Mouse (Mus musculus) brain, embryonic 14.5 days (tissue): ENCODE measurements around the gene Gm379.

ENCODE experiments used
- CTCF ChIP-seq: fragments of 200-500 bp; IDR thresholded peaks from 2 replicates; pipeline ENCODE4 v1.5.1; 2012; ENCODE audit warnings: inconsistent platforms, mild to moderate bottlenecking, moderate library complexity, borderline replicate concordance; ENCODE audit not compliant: insufficient read depth, insufficient read length; ENCODE audit errors: extremely low read depth
- POLR2A ChIP-seq: fragments of 200-500 bp; IDR thresholded peaks from 2 replicates; pipeline ENCODE4 v1.6.1; 2012; ENCODE audit warnings: mild to moderate bottlenecking, inconsistent platforms, borderline replicate concordance; ENCODE audit not compliant: poor library complexity, insufficient read depth, insufficient read length, severe bottlenecking; ENCODE audit errors: extremely low read depth

DNA sequence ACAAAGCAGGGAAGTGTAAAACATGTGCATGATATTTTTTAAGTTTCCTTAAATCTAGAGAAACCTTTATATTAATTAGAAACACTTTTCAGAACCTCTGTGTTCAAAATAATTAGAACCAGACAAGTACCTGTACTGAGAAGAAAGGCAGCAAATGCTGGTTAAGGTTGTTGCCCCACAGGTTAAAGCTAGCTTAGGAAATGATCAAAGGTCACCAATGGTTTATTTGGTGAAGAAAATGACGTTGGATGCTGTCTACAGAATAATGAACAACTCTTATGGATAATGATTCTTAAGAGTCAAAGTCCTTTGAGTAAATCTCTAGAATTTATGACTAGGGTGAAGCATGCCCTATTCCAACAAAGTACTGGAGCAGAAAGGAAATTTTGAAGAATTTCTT lies 42.7 kb downstream of the Gm379 start:
- TF ChIP-seq CTCF (no peak), POLR2A (no peak)
